ENCODE assay signal across 8 mouse cellular contexts in genomic region chr17:34204303-34205010, GRCm38 (mm10). TPM values are rescaled to one million over a fixed set of nuclear protein-coding genes. Genes with fewer than 3 reads are reported as not detected.
A peak's percentile ranks its signal among the peaks of the same experiment; 100 is the strongest.
DNase-seq lines count a peak whose midpoint lies in the region; ATAC-seq lines count a peak whose summit lies in the region.

No protein-coding gene starts in this region.

- intact Hi-C loops in gastrocnemius, postnatal 36 days (cut with DNase I): loop anchor here (2.0 kb wide), 1 partner anchor 34 kb away; no protein-coding TSS in a partner anchor
- intact Hi-C loops in left cerebral cortex, postnatal 14 days (cut with DNase I): loop anchor here (2.0 kb wide), 1 partner anchor 34 kb away; no protein-coding TSS in a partner anchor

- peaks cover 6% of the 10 kb centered on the region; the same call in 1 of the 2 replicates for H3K27me3 ChIP-seq in intestine, embryonic 15.5 days (replicated peaks)

- H3K4me2 ChIP-seq in intestine, embryonic 15.5 days (replicated peaks): peak overlapping the region; percentile 96

- under 1% methylated on average over 44 of the region's 44 CpGs for WGBS in intestine, embryonic 15.5 days

- ATAC-seq in intestine, embryonic 15.5 days: peak; percentile 69
- peak; percentile 70 for ATAC-seq in megakaryocyte progenitor cell, adult 5-6 weeks (replicated peaks; ENCODE audit: poor library complexity)

- H3K27ac ChIP-seq in intestine, embryonic 15.5 days: no peak overlapping the region

- no peaks in the 10 kb centered on the region for H3K36me3 ChIP-seq in intestine, embryonic 15.5 days

- peak; percentile 90 to 97 for DNase-seq in adrenal gland, adult (ENCODE audit: inconsistent age in 2 of 2, low spot score in 1 of 2)
- peak; percentile 81 for DNase-seq in embryo, embryonic 10.5 days (ENCODE audit: low spot score)
- peak; percentile 87 to 90 for DNase-seq in gastrocnemius, postnatal 36 days
- DNase-seq in left cerebral cortex, postnatal 14 days (ENCODE audit: low spot score in 2 of 2): peak; percentile 72 to 88
- peak; percentile 85 to 88 for DNase-seq in right cerebral cortex, adult 2 months (ENCODE audit: low spot score in 2 of 2)
- peak; percentile 61 for DNase-seq in urinary bladder, postnatal 10 days (ENCODE audit: low spot score)

- H3K4me3 ChIP-seq in intestine, embryonic 15.5 days (replicated peaks): peak overlapping the region; percentile 70

- peak overlapping the region; percentile 62 for H3K9ac ChIP-seq in intestine, embryonic 15.5 days

- H3K9me3 ChIP-seq in intestine, embryonic 15.5 days: no peaks in the 10 kb centered on the region

- peaks cover 9% of the 10 kb centered on the region for H3K4me1 ChIP-seq in intestine, embryonic 15.5 days (replicated peaks)

RNA-seq across cellular contexts. Expression of gene Tap2, which starts 1.1 kb away (rescaled TPM):
- total RNA-seq in gastrocnemius, postnatal 36 days (2021): 1 to 10 TPM; 4.9 to 6.1 TPM
- polyA plus RNA-seq in intestine, embryonic 15.5 days (2015; fragmentation: Nextera tagmentation; extraction: Ambion mirVana): 5.3 and 5.6 TPM in 2 replicates
- total RNA-seq in left cerebral cortex, postnatal 14 days (2021): 1 to 10 TPM; 3.1 to 5.0 TPM
- total RNA-seq in megakaryocyte progenitor cell, adult 5-6 weeks (2015): 8.5 and 17.1 TPM in 2 replicates
- 54.6 and 67.9 TPM in 2 replicates for total RNA-seq in megakaryocyte progenitor cell, adult 5-6 weeks (2017)

RNA-seq across cellular contexts. Expression of gene Psmb8, which starts 6.9 kb away (rescaled TPM):
- total RNA-seq in gastrocnemius, postnatal 36 days (2021): 1 to 10 TPM; 3.1 to 3.5 TPM
- 15.5 and 16.9 TPM in 2 replicates for polyA plus RNA-seq in intestine, embryonic 15.5 days (2015; fragmentation: Nextera tagmentation; extraction: Ambion mirVana)
- total RNA-seq in left cerebral cortex, postnatal 14 days (2021): 1 to 10 TPM; 2.6 to 2.7 TPM
- total RNA-seq in megakaryocyte progenitor cell, adult 5-6 weeks (2015): 289 and 290 TPM in 2 replicates
- total RNA-seq in megakaryocyte progenitor cell, adult 5-6 weeks (2017): 461 and 471 TPM in 2 replicates

RNA-seq across cellular contexts. Expression of gene Psmb9, which starts 16.9 kb away (rescaled TPM):
- total RNA-seq in gastrocnemius, postnatal 36 days (2021): 1 to 10 TPM; 1.0 to 1.9 TPM
- 9.3 and 9.4 TPM in 2 replicates for polyA plus RNA-seq in intestine, embryonic 15.5 days (2015; fragmentation: Nextera tagmentation; extraction: Ambion mirVana)
- total RNA-seq in left cerebral cortex, postnatal 14 days (2021): 1 to 10 TPM; 1.8 to 2.2 TPM
- 112 and 120 TPM in 2 replicates for total RNA-seq in megakaryocyte progenitor cell, adult 5-6 weeks (2015)
- total RNA-seq in megakaryocyte progenitor cell, adult 5-6 weeks (2017): 122 and 126 TPM in 2 replicates

RNA-seq across cellular contexts. Expression of gene Tap1, which starts 17.1 kb away (rescaled TPM):
- total RNA-seq in gastrocnemius, postnatal 36 days (2021): 1 to 10 TPM; 1.6 to 1.8 TPM
- polyA plus RNA-seq in intestine, embryonic 15.5 days (2015; fragmentation: Nextera tagmentation; extraction: Ambion mirVana): 6.2 and 6.9 TPM in 2 replicates
- 1 to 10 TPM; 2.1 to 2.8 TPM for total RNA-seq in left cerebral cortex, postnatal 14 days (2021)
- 27.6 and 30.5 TPM in 2 replicates for total RNA-seq in megakaryocyte progenitor cell, adult 5-6 weeks (2015)
- total RNA-seq in megakaryocyte progenitor cell, adult 5-6 weeks (2017): 62.5 and 82.8 TPM in 2 replicates

RNA-seq across cellular contexts. Expression of gene H2-Ob, which starts 34.2 kb away (rescaled TPM):
- total RNA-seq in gastrocnemius, postnatal 36 days (2021): under 1 TPM in 1 of 2 experiments, not detected in 1; 0.27 TPM
- 0.06 and 0.13 TPM in 2 replicates for polyA plus RNA-seq in intestine, embryonic 15.5 days (2015; fragmentation: Nextera tagmentation; extraction: Ambion mirVana)
- under 1 TPM in 1 of 2 experiments, not detected in 1; 0.15 TPM for total RNA-seq in left cerebral cortex, postnatal 14 days (2021)
- total RNA-seq in megakaryocyte progenitor cell, adult 5-6 weeks (2015): 6.6 and 13.1 TPM in 2 replicates
- 3.7 and 8.6 TPM in 2 replicates for total RNA-seq in megakaryocyte progenitor cell, adult 5-6 weeks (2017)

Comparison
In these comparisons a context has a peak if more than half of its experiments do, and no peak if none do; other contexts are left out.
1. RNA of gene Psmb8, which starts 6.9 kb away (total RNA-seq): 289 to 471 TPM in megakaryocyte progenitor cell, adult 5-6 weeks; 3.1 to 3.5 TPM in gastrocnemius, postnatal 36 days and 2.6 to 2.7 TPM in left cerebral cortex, postnatal 14 days; every median in the first group is over 10 times any median in the second.
2. RNA of gene Psmb9, which starts 16.9 kb away (total RNA-seq): 112 to 126 TPM in megakaryocyte progenitor cell, adult 5-6 weeks; 1.8 to 2.2 TPM in left cerebral cortex, postnatal 14 days and 1.0 to 1.9 TPM in gastrocnemius, postnatal 36 days; every median in the first group is over 10 times any median in the second.
3. Peak in every context shown above with its lines, with median percentiles within 50 percentile points of each other: DNase-seq.